Mouse (Mus musculus): ENCODE results near the gene Mad2l2. TPM values are rescaled to one million over a fixed set of nuclear protein-coding genes. Genes with fewer than 3 reads are reported as not detected.

Mad2l2 gene
- total RNA-seq, 1 experiment: 34.0 TPM

GRCm38 (mm10) chr4:148101801-148102527 lies 28.2 kb upstream of the Mad2l2 start:
- peaks cover 2 to 12% of the 10 kb centered on the region in 2 experiments; a peak in 3 of 4 replicates for H3K4me1 ChIP-seq (ENCODE audit: control insufficient read depth in 2 of 2, insufficient read depth in 2 of 2, low read length in 2 of 2, poor library complexity in 1 of 2)
- TF ChIP-seq MAFK (IDR thresholded peaks at IDR 0.05; ENCODE audit: insufficient read depth, low read depth, low read length): no peak
- TF ChIP-seq HCFC1 (IDR thresholded peaks at IDR 0.05; ENCODE audit: borderline replicate concordance, insufficient read depth, low read length): 0 out of 2 replicates have a peak, but pooled peaks have one; percentile 14
- no peaks in the 10 kb centered on the region for H3K36me3 ChIP-seq (ENCODE audit: control insufficient read depth, insufficient read depth, low read length, poor library complexity, severe bottlenecking)
- peak overlapping the region; percentile 4; the same call in 1 of the 2 replicates for H3K9ac ChIP-seq (ENCODE audit: insufficient read depth, low read depth, low read length, poor library complexity, severe bottlenecking)
- DNase-seq (ENCODE audit: low read depth, low spot score): no peak
- peak overlapping the region; percentile 24 to 43; a peak in 3 of 4 replicates for H3K4me3 ChIP-seq (ENCODE audit: insufficient read depth in 1 of 2, low read depth in 1 of 2, low read length in 2 of 2, poor library complexity in 1 of 2, severe bottlenecking in 1 of 2)
- in situ Hi-C loops (cut with MboI; ENCODE audit: low sequenced_read_pairs in 2 of 2, unreplicated experiment in 2 of 2): no loop called here
- no peak overlapping the region for H3K27ac ChIP-seq (ENCODE audit: insufficient read depth, low read depth, low read length, poor library complexity, severe bottlenecking)
- H3K9me3 ChIP-seq (ENCODE audit: control insufficient read depth, insufficient read depth, low read depth, low read length): no peaks in the 10 kb centered on the region

GRCm38 (mm10) chr4:148104146-148104545 lies 26.0 kb upstream of the Mad2l2 start:
- no peak overlapping the region for H3K4me3 ChIP-seq (ENCODE audit: insufficient read depth in 1 of 2, low read depth in 1 of 2, low read length in 2 of 2, poor library complexity in 1 of 2, severe bottlenecking in 1 of 2)
- no peaks in the 10 kb centered on the region for H3K9me3 ChIP-seq (ENCODE audit: control insufficient read depth, insufficient read depth, low read depth, low read length)
- TF ChIP-seq CHD2 (IDR thresholded peaks at IDR 0.05; ENCODE audit: low read depth, low read length): no peak
- no peak for TF ChIP-seq ZC3H11A (IDR thresholded peaks at IDR 0.05; ENCODE audit: borderline replicate concordance, low read depth, low read length)
- no peak for TF ChIP-seq ZNF384 (IDR thresholded peaks at IDR 0.05; ENCODE audit: low read depth, low read length)
- no peak for TF ChIP-seq HCFC1 (IDR thresholded peaks at IDR 0.05; ENCODE audit: borderline replicate concordance, insufficient read depth, low read length)
- no peak for TF ChIP-seq MAFK (IDR thresholded peaks at IDR 0.05; ENCODE audit: insufficient read depth, low read depth, low read length)
- H3K9ac ChIP-seq (ENCODE audit: insufficient read depth, low read depth, low read length, poor library complexity, severe bottlenecking): no peak overlapping the region
- H3K4me1 ChIP-seq (ENCODE audit: control insufficient read depth in 2 of 2, insufficient read depth in 2 of 2, low read length in 2 of 2, poor library complexity in 1 of 2): peaks cover 2 to 21% of the 10 kb centered on the region in 2 experiments; a peak in 3 of 4 replicates
- in situ Hi-C loops (cut with MboI; ENCODE audit: low sequenced_read_pairs in 2 of 2, unreplicated experiment in 2 of 2): no loop called here
- no peak overlapping the region for H3K27ac ChIP-seq (ENCODE audit: insufficient read depth, low read depth, low read length, poor library complexity, severe bottlenecking)
- no peaks in the 10 kb centered on the region for H3K36me3 ChIP-seq (ENCODE audit: control insufficient read depth, insufficient read depth, low read length, poor library complexity, severe bottlenecking)
- no peak for DNase-seq (ENCODE audit: low read depth, low spot score)

- DNase-seq (ENCODE audit: low read depth, low spot score): no peak
- Histone ChIP-seq H3K9ac (ENCODE audit: insufficient read depth, low read depth, low read length, poor library complexity, severe bottlenecking) (peak overlapping the region; percentile 48), H3K27ac (ENCODE audit: insufficient read depth, low read depth, low read length, poor library complexity, severe bottlenecking) (no peak overlapping the region), H3K9me3 (ENCODE audit: control insufficient read depth, insufficient read depth, low read depth, low read length) (no peaks in the 10 kb centered on the region), H3K4me1 (ENCODE audit: control insufficient read depth in 2 of 2, insufficient read depth in 2 of 2, low read length in 2 of 2, poor library complexity in 1 of 2) (peaks cover 0 to 15% of the 10 kb centered on the region in 2 experiments; a peak in 3 of 4 replicates), H3K36me3 (ENCODE audit: control insufficient read depth, insufficient read depth, low read length, poor library complexity, severe bottlenecking) (no peaks in the 10 kb centered on the region), H3K4me3 (ENCODE audit: insufficient read depth in 1 of 2, low read depth in 1 of 2, low read length in 2 of 2, poor library complexity in 1 of 2, severe bottlenecking in 1 of 2) (peak overlapping the region in 1 of 2 experiments; percentile 48; a peak in 2 of 4 replicates)
- no peak for TF ChIP-seq CHD2 (IDR thresholded peaks at IDR 0.05; ENCODE audit: low read depth, low read length)
- TF ChIP-seq MAFK (IDR thresholded peaks at IDR 0.05; ENCODE audit: insufficient read depth, low read depth, low read length): no peak
- TF ChIP-seq HCFC1 (IDR thresholded peaks at IDR 0.05; ENCODE audit: borderline replicate concordance, insufficient read depth, low read length): no peak
- TF ChIP-seq ZNF384 (IDR thresholded peaks at IDR 0.05; ENCODE audit: low read depth, low read length): no peak
- TF ChIP-seq ZC3H11A (IDR thresholded peaks at IDR 0.05; ENCODE audit: borderline replicate concordance, low read depth, low read length): no peak
- in situ Hi-C loops (cut with MboI; ENCODE audit: low sequenced_read_pairs in 2 of 2, unreplicated experiment in 2 of 2): no loop called here
Measured at GRCm38 (mm10) chr4:148107621-148108291, 22.4 kb upstream of the Mad2l2 start.

- H3K4me3 ChIP-seq (ENCODE audit: insufficient read depth in 1 of 2, low read depth in 1 of 2, low read length in 2 of 2, poor library complexity in 1 of 2, severe bottlenecking in 1 of 2): no peak overlapping the region
- no peaks in the 10 kb centered on the region for H3K36me3 ChIP-seq (ENCODE audit: control insufficient read depth, insufficient read depth, low read length, poor library complexity, severe bottlenecking)
- DNase-seq (ENCODE audit: low read depth, low spot score): no peak
- in situ Hi-C loops (cut with MboI; ENCODE audit: low sequenced_read_pairs in 2 of 2, unreplicated experiment in 2 of 2): no loop called here
- TF ChIP-seq ZC3H11A (IDR thresholded peaks at IDR 0.05; ENCODE audit: borderline replicate concordance, low read depth, low read length): no peak
- no peak for TF ChIP-seq ZNF384 (IDR thresholded peaks at IDR 0.05; ENCODE audit: low read depth, low read length)
- no peak for TF ChIP-seq CHD2 (IDR thresholded peaks at IDR 0.05; ENCODE audit: low read depth, low read length)
- no peak for TF ChIP-seq HCFC1 (IDR thresholded peaks at IDR 0.05; ENCODE audit: borderline replicate concordance, insufficient read depth, low read length)
- TF ChIP-seq MAFK (IDR thresholded peaks at IDR 0.05; ENCODE audit: insufficient read depth, low read depth, low read length): no peak
- no peak overlapping the region for H3K27ac ChIP-seq (ENCODE audit: insufficient read depth, low read depth, low read length, poor library complexity, severe bottlenecking)
- H3K9ac ChIP-seq (ENCODE audit: insufficient read depth, low read depth, low read length, poor library complexity, severe bottlenecking): no peak overlapping the region
- H3K9me3 ChIP-seq (ENCODE audit: control insufficient read depth, insufficient read depth, low read depth, low read length): no peaks in the 10 kb centered on the region
- H3K4me1 ChIP-seq (ENCODE audit: control insufficient read depth in 2 of 2, insufficient read depth in 2 of 2, low read length in 2 of 2, poor library complexity in 1 of 2): peaks cover 0 to 16% of the 10 kb centered on the region in 2 experiments; a peak in 3 of 4 replicates
Measured at GRCm38 (mm10) chr4:148108565-148109100, 21.6 kb upstream of the Mad2l2 start.
